Mouse (Mus musculus): ENCODE data around the gene Rab14.

Rab14 gene

DNA sequence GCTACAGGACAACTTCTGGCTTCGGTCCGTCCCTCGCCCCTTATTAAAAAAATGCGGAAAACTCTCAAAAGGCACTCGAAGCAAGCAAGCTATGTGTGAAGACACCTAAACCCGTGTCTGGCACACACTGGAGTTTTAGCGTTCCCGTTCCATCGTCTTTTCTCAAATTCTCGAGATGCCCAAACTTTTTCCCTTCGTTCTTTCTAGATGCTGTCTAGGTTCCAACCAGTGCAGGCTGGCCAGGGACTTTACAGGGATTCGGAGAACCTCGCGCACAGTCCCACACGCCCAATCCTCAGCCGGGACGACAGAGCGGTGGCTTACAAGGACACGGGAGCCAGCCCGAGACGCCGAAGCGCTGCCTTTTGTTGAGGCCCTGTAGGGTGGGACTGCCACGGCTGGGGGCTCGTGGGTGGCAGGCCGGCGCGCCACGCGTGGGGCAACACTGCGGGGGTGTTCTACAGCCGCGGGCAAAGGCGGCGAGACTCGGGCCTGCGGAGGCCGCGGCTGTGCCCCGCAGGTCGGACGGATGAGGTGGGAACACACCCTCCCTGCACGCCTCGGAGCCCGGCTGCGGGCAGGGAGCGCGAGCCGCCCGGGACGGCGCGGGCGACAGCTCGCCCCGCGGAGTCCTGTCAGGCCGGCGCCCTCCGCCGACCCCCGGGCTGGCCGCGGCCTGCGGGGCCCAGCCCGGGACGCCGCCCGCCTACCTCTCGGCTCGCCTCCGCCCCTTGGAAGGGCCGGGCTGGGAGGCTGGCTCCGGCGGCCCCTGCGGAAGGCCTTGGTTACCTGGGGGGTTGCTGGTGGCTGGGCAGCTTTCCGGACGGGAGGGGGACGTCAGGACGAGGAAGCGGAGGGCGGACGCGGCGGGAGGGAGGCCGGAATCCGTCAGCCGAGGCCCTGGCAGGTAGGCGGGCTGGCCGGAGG lies 686 bp downstream of the Rab14 start:
- peak; percentile 68 for DNase-seq

- DNase-seq = peak; percentile 24
Observed at GRCm38 (mm10) chr2:35199541-35199940, 1.4 kb downstream of the Rab14 start.

DNA sequence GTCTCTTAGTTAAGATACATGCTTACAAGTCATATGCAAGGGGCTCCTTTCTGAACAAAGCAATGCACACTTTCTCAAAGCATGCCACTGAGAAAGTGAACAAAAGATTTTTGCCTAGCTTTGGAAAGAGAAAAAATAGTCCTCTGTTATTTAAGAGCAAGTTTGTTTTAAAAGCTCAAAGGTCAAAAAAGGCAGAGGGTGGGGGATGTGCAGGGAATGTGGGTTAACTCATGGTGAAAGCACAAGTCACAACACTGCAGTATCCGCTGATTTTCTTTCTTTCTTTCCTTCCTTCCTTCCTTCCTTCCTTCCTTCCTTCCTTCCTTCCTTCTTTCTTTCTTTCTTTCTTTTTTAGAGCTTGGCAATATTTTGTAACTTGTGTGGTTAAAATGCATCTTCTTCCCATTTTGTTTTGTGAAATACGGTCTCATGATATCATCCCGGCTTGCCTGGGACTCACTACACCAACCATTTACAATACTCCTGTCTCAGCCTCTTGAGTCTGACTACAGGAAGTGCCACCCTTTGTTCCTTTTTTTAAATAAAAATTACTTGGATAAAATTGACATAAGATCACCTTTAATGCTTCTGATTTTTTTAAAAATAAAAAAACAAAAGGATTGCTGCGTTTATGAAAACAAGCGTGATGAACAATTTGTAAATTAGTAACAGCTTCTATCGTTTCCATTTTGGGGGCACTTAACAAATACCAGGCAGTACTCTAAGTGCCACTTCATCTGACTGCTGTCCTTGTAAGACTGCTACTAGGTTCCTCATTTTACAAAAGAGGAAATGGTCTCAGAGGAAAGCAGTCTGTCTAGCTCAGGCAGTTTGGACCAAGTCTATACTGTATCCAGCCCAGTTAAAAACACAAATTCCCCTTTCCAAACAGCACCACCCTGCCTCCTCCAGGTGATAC lies 5.0 kb downstream of the Rab14 start:
- no peak for DNase-seq

DNA sequence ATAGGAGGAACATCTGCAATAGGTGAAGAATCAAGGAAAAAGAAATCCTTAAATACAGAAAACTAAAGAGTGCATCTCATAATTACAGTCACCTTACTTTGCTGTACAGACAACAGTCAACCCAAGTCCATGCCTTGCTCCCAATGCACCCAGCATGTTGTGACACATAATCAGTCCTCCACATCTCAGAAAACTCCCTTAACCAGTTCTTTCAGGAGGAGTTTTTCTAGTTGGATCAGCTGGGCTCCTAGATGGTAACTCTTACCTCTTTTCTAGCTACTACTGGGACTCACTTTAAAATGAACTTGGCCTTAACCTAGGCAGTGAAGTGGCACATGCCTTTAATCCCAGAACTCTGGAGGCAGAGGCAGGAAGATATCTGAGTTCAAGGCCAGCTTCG lies 6.9 kb downstream of the Rab14 start:
- no peak for DNase-seq

DNA sequence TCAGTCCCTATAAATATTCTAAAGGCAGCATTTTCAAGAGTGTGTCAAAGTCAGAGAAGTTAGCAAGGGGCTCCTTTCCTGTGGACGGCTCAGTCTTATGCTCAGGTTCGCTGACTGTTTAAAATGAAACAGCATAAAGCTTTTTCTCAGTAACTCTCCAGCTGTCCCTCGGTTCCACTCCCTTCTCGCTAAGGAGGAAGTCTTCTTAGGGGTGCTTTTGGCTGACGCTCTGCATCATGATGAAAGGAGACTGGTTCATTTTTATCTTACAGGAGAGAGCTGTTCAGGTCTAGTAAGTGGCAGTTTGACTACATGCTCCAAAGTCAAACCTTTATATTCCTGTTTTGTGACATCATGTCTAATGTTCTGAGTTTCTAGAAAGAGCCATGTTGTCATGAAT lies 12.0 kb downstream of the Rab14 start:
- no peak for DNase-seq

DNA sequence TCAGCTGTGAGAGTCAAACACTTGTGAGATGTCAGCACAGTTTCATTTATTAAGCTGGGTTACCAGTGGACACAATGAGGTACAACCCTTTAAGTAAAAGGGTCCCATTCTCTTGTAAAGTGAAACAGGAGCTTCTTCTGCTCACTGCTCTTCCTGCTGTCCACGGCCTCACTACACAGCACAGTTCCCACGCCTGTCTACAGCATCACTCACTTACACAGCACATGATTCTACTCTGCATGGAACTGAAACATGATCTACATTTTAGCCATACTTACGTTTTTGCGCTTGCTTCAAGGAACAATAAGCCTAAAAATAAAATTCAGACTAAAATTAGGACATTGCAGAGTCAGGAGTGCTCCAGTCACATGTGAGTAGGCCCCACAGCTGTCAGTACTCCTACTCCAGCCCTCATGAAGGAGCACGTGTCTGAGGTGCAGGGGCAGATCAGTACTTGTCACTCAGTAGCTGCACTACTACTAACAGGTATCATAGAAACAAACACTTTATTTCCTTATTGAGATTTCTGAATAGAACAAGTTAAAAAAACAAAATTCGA lies 17.7 kb downstream of the Rab14 start:
- DNase-seq = no peak

DNA sequence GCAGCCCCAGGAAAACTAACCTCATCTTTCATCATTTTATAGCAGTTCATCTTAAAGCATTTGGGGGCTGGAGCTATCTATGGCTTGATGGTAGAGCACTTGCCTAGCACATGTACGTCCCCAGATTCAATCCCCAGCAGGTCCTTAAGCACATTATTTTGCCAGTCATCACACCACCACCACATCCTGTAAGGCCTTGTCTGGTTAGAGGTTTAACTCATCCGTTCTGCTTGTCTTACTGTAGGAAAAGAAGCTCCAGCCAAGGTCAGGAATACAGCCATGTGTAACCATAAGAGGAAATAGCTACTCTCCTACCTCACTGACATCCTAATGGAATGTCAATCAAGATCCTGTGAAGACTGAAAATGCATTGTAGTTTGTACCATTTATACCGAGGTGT lies 22.8 kb downstream of the Rab14 start:
- no peak for DNase-seq

DNA sequence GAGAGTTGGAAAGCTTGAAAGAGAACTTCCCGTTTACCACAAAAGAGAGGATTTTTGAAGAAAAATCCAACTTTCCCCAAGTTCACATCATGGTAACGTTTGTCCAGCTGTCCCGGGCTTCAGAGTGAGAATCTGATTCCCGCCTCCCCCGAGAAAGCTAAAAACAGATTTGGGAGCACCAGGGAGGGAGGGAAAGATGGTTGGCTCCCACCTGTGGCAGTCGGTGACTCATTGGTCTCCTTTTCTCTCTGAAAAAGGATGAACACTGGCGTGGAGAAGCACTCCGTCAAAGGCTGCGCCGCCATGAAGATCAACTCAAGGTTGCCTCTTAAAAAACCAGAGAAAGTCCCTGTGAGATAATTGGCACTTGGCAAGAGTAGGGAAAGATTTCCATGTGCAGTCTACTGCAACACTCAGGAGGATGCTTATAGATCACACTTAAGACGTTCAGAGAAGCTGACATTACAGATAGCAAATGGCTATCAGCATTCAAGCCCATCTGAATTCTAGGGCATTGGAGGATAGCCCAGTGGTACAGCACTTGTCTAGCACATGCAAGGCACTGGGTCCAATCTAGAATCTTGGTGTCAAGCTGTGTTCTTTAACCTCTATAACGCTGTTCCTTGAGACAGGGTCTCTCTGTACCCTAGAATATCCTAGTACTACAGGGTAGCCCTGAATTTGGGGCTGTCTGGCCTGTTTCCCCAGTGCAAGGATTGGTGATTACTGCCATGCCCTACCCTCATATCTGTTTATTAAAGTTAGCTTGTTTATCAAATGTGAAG lies 25.4 kb downstream of the Rab14 start:
- DNase-seq = no peak

DNA sequence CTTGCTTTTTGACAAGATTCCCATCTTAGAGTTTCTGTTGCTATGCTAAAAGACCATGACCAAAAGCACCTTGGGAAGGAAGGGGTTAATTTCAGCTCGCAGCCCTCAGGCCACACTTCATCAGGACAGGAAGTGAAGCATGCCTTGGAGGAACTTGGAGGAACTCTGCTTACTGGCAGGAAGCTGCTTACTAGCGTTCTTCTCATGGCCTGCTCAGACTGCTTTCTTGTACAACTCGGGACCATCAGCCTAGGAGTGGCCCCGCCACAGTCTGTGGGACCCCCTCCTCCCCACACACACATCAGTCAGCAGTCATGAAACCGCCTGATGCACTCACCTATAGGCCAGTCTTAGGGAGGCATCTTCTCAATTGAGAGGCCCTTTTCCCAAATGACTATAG lies 26.8 kb downstream of the Rab14 start:
- DNase-seq = no peak

GRCm38 (mm10) chr2:35173666-35174065 lies 27.3 kb downstream of the Rab14 start:
- no peak for DNase-seq

DNA sequence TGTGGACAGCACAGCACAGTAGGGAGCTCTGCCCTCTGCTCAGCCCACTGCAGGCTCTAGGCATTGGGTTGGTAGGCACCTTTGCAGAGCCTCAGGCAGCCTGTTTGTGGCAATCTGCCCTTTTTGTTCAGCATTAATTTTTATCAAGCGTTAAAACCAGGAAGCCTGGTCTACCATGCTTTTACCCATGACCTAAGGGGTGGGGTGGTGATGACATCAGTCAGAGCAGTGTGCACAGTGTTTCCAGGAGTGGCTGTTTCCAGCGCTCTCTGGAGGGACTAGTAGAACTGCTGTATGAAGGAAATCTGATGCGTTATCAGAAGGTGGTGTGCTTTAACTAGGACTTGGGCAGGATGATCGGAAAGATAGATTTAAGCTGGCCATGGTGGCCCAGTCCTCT lies 28.7 kb downstream of the Rab14 start:
- no peak for DNase-seq

- no peak for DNase-seq
Observed at GRCm38 (mm10) chr2:35171341-35171861, 29.5 kb downstream of the Rab14 start.

- no peak for DNase-seq
Observed at GRCm38 (mm10) chr2:35169452-35169851, 31.5 kb downstream of the Rab14 start.

- DNase-seq = no peak
Observed at GRCm38 (mm10) chr2:35166816-35167215, 34.1 kb downstream of the Rab14 start.

DNA sequence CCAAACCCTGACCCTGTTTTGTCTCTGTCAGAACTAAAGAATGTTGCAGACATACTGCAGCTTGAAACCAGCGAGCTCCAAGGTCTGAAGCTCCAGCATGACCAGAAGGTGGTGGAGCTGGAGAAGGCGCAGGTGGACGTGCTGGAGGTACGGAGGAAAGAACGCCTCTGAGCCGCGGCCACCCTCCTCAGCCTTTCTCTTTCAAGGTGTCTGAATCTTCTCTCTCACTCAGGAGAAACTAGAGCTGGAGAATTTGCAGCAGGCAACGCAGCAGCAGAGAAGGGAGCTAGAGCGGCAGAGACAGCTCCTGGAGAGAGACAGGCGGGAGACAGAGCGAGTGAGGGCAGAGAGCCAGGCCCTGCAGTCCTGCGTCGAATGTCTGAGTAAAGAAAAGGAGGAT lies 35.5 kb downstream of the Rab14 start:
- DNase-seq = no peak

DNA sequence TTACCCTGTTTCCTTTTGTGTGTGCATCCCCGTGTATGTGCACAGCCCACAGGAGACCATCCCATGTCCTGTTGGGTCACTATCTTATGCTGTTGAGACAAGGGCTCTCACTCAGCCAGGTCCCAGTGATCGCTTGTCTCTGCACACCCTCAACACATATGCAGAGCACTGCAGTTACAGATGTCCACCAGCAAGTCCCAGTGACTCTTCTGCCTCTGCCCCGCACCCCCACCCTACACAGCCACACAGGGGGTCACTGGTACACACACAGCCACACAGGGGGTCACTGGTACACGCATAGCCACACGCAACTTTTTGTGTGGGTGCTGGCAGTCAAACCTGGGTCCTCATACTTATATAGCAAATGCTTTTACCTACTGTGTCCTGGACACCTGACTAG lies 37.5 kb downstream of the Rab14 start:
- DNase-seq = no peak

DNA sequence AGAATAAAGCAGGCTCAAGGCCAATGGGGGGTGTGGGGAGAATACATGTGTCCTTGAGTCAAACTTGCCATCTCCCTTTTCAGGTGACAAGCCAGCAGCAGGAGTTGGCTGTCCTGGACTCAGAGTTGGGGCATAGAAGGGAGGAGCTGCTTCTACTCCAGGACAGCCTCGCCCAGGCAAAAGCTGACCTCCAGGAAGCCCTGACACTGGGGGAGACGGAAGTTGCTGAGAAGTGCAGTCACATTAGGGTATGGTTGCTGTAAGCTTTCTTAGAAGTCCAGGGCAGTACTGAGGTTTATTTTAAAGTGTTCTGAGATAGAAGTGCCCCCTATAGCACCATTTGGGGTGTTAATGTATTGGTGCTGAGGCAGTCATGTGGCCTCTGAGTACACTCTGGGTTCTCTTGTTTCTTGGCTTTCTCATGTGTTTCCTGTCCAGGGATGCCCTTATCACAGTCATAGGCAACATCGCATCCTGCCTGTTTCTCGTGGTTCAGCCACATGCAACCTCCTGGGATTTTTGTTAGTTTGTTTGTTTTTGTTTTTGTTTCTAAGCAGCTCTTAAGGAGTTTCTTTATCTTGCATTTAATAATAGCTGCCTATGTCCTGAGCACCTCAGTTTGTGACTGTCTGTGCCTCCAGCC lies 39.0 kb downstream of the Rab14 start:
- DNase-seq = no peak

- DNase-seq = no peak
Observed at GRCm38 (mm10) chr2:35160206-35160605, 40.7 kb downstream of the Rab14 start.

DNA sequence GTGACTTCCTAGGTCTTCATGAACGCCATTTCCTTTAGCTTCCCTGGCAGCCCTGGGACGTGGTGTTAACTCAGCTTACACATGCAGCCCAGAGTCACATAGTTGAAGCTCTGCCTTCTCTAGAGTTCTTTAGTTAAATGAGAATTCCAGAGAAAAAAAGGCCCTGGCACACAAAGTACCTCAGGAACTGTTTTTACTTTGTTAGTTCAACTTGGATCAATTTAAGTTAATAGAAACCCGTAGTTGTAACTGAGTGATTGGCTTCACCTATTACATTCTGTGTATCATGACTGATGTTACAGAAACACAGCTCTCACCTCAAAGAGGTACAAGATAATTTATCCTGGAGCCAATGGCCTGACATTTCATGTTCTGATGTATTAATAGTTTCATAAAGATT lies 42.6 kb downstream of the Rab14 start:
- DNase-seq = no peak

DNA sequence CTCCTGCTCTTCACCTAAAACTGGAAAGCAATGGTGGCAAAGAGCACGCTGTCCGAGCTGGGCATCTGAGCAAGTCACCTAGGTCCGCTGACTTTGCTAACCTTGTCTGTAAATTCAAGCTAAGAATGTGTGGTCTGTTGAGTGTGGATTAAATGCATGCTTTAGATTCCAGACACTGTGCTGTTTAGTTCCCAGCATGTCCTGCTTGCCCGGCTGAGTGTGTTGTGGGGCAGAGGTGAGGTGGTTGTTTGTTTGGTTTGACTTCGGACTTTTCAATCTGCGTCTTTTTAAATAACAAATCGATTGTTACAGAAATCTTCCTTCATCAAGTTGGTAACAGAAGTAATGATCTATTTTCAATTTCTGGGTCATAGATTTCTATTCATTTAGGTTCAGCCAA lies 43.1 kb downstream of the Rab14 start:
- DNase-seq = no peak

DNA sequence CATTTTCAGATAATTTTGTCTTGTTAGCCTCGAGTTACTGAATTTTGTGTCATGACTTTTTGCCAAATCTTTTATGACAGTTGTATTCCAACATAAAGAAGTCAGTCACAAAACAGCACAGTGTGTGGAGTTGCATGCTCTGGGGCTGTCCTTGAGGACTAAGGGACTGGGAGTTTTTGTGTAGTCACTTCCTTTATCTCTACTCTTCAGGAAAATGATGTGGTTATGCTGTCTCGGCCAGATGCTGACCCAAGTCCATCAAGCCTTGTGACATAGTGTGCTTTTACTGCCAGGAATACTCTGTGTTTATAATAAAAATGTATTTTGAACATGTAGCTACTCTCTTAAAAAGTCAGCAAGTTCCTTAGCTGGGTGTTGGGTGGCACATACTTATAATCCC lies 43.9 kb downstream of the Rab14 start:
- DNase-seq = no peak

All from cerebellum, adult 9-11 months (tissue).